Mouse (Mus musculus) ES-E14 (cell line): ENCODE results near the gene Bcar3. TPM values are rescaled to one million over a fixed set of nuclear protein-coding genes. Genes with fewer than 3 reads are reported as not detected.
"Not testable (repeated sequence)": the region's sequence is repeated elsewhere in the genome, so short reads cannot be mapped to it uniquely, and the experiment has no call there.

Source experiments
- DNase-seq: peaks from one replicate; pipeline ENCODE4 v3.0.0-alpha.2; 2013; ENCODE audit warnings: low read depth, low spot score
- H3K27ac ChIP-seq: 2 replicates; pipeline ENCODE4 v1.5.1; 2012; ENCODE audit warnings: low read depth, mild to moderate bottlenecking, low read length, moderate library complexity, mixed read lengths; ENCODE audit not compliant: poor library complexity, insufficient read depth, severe bottlenecking
- H3K36me3 ChIP-seq: 2 replicates; pipeline ENCODE4 v1.6.1; 2012; ENCODE audit warnings: mild to moderate bottlenecking, low read length, moderate library complexity, mixed read lengths; ENCODE audit not compliant: control insufficient read depth, poor library complexity, insufficient read depth, severe bottlenecking
- H3K4me1 ChIP-seq, 2 experiments: fragments of 150-350 bp in 1 of 2; sonication (generic) in 1 of 2; 2 replicates each; pipeline ENCODE4 v1.6.1; 2012; ENCODE audit warnings: low read length in 2 of 2, mild to moderate bottlenecking in 1 of 2, mixed read lengths in 1 of 2; ENCODE audit not compliant: control insufficient read depth in 2 of 2, insufficient read depth in 2 of 2, poor library complexity in 1 of 2
- H3K4me3 ChIP-seq, 2 experiments: fragments of 150-350 bp in 1 of 2; sonication (generic) in 1 of 2; 2 replicates each; pipeline ENCODE4 v1.5.1; 2012; ENCODE audit warnings: low read length in 2 of 2, low read depth in 1 of 2, mild to moderate bottlenecking in 1 of 2, mixed read lengths in 1 of 2; ENCODE audit not compliant: insufficient read depth in 1 of 2, poor library complexity in 1 of 2, severe bottlenecking in 1 of 2
- H3K9ac ChIP-seq: 2 replicates; pipeline ENCODE4 v1.6.1; 2012; ENCODE audit warnings: low read depth, mild to moderate bottlenecking, low read length, mixed read lengths; ENCODE audit not compliant: poor library complexity, insufficient read depth, severe bottlenecking
- H3K9me3 ChIP-seq: fragments of 150-350 bp; sonication (generic); 2 replicates; pipeline ENCODE4 v1.6.1; 2012; ENCODE audit warnings: low read depth, mild to moderate bottlenecking, low read length; ENCODE audit not compliant: control insufficient read depth, insufficient read depth
- CHD2 ChIP-seq: IDR thresholded peaks from 2 replicates; pipeline ENCODE4 v1.6.1; 2014; ENCODE audit warnings: mild to moderate bottlenecking, low read depth, low read length, inconsistent platforms
- HCFC1 ChIP-seq: IDR thresholded peaks from 2 replicates; pipeline ENCODE4 v1.6.1; 2012; ENCODE audit warnings: low read length, inconsistent platforms, borderline replicate concordance; ENCODE audit not compliant: insufficient read depth
- MAFK ChIP-seq: IDR thresholded peaks from 2 replicates; pipeline ENCODE4 v1.6.1; 2014; ENCODE audit warnings: mild to moderate bottlenecking, low read depth, low read length, inconsistent platforms; ENCODE audit not compliant: insufficient read depth
- ZC3H11A ChIP-seq: IDR thresholded peaks from 2 replicates; pipeline ENCODE4 v1.6.1; 2012; ENCODE audit warnings: low read depth, mild to moderate bottlenecking, inconsistent platforms, low read length, borderline replicate concordance
- ZNF384 ChIP-seq: IDR thresholded peaks from 2 replicates; pipeline ENCODE4 v1.6.1; 2012; ENCODE audit warnings: low read depth, low read length, inconsistent platforms
- in situ Hi-C, 2 experiments: fragments of 600-800 bp; cut with MboI; formaldehyde crosslinking; loops; one replicate each; pipeline ENCODE4 v1.15.1; 2025; ENCODE audit warnings: low sequenced_read_pairs in 2 of 2, inconsistent platforms in 1 of 2; ENCODE audit not compliant: unreplicated experiment in 2 of 2
- total RNA-seq: library from RNA; depleted of rRNA; stranded (reverse); fragments of 300-350 nt; gene quantifications from 2 replicates; pipeline ENCODE4 v1.2.3, GENCODE M21; 2012

Bcar3 gene
- total RNA-seq, 1 experiment = 24.5 TPM

DNA sequence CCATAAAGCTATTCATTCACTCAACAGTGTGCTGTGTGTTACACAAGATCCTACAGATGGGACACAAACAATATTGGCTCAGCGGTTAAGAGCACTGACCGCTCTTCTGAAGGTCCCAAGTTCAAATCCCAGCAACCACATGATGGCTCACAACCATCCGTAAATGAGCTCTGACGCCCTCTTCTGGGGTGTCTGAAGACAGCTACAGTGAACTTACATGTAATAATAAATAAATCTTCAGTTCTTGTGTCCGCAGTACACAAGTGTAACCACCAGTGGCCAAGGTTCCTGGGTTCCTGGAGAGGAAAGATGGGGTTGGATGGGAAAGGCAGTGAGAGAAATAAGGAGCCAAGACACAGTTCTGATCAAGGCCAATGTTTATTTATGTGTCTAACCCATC, 23.9 kb upstream of the Bcar3 start:
- H3K36me3 ChIP-seq = peaks cover 6% of the 10 kb centered on the region
- in situ Hi-C loops = no loop called here
- no peak for DNase-seq

GRCm38 (mm10) chr3:122272565-122272964, 21.4 kb upstream of the Bcar3 start:
- H3K27ac ChIP-seq, H3K9me3 ChIP-seq, DNase-seq, in situ Hi-C loops, H3K4me3 ChIP-seq, H3K4me1 ChIP-seq, H3K9ac ChIP-seq: not testable (repeated sequence)
- peaks cover 18% of the 10 kb centered on the region for H3K36me3 ChIP-seq

More for the DNA sequence above, 23.9 kb upstream of the Bcar3 start:
- H3K9me3 ChIP-seq = no peaks in the 10 kb centered on the region
- peaks cover 0 to 5% of the 10 kb centered on the region in 2 experiments; a peak in 2 of 4 replicates for H3K4me1 ChIP-seq
- H3K27ac ChIP-seq = no peak overlapping the region
- TF ChIP-seq CHD2 = no peak
- no peak for TF ChIP-seq HCFC1
- no peak for TF ChIP-seq ZNF384
- no peak for TF ChIP-seq MAFK
- no peak for TF ChIP-seq ZC3H11A
- H3K9ac ChIP-seq = no peak overlapping the region
- H3K4me3 ChIP-seq = no peak overlapping the region

DNA sequence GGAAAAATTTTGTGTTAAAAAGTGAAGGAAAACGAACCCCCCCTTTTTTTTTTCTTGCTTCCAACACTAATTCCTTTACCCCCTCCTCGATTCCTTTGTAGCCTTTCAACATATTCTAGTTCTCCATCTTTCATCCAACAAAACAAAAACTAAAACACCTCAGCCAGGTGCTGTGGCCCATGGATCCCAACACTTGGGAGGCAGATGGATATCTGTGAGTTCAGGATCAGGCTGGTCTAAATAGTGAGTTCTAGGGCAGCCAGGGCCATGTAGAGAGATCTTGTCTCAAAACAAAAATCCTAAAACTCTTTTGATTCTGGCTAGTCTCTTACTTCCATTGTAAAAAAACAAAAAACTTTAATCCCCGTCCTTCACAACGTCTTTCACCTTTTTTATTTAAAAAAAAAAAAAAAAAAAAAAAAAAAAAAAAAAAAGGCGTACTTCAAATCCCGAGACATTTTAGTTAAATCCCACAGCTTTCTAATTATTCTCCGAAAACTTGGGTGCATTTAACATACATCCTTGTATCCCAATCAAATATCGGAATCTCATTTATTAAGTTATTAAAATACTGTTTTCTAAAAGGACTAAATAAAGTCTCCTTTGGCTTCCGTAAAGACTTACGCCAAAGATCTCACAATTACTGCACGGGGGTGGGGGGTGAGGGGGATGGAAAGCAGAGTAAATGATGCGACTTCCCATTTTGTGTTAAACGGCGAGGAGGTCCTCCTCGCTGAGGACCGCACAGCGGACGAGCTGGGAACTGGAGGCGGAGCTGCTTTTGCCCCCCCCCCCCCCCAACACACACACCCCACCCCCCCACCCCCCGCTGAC, 20.3 kb upstream of the Bcar3 start:
- H3K36me3 ChIP-seq = peaks cover 26% of the 10 kb centered on the region
- in situ Hi-C loops = no loop called here
- H3K4me3 ChIP-seq = peak overlapping the region; percentile 62 to 93; a peak in 3 of 4 replicates
- H3K9me3 ChIP-seq = no peaks in the 10 kb centered on the region
- H3K4me1 ChIP-seq = peaks cover 2 to 5% of the 10 kb centered on the region in 2 experiments; a peak in 2 of 4 replicates
- no peak overlapping the region for H3K27ac ChIP-seq
- no peak for DNase-seq
- TF ChIP-seq CHD2 (no peak), ZNF384 (peak; percentile 64; the same call in 1 of the 2 replicates), MAFK (no peak)
- peak overlapping the region; percentile 46; the same call in 1 of the 2 replicates for H3K9ac ChIP-seq

DNA sequence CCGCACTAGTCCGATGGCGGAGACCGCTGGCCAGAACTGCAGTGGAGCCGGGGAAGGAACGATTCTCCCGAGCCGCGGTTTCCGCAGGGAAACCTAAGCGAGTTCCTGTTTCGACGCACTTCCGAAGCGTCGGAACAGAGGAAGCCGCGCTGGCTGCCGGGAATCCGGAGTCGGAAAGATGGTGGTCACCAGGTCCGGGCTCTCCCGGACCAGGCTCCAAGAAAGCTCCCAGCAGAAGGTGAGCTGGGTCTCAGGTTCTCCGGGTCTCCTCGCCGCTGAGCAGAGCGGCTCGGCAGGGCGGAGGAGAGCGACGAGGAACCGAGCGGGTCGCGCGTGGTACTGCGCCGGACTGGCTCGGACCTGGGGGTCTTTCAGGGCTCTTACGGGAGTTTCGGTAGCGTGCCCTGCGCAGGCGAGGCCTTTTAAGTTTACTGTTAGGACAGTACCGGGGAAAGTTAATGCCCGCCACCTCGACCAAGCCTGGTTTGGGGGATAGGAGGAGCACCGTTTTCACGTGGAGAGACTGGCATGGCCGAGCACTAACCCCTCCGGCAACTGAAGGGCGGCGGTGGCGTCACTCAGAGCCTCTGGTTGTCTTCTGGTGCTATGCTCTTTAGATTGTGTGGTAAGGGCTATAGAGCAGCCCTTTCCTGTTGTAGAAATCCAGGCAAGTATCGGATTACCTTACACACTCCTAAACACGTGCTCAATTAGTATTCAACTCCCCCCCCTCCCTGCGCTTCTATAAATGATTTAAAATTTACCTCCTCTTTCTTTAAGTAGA, 19.5 kb upstream of the Bcar3 start, which contains the start of gene Dnttip2:
Dnttip2 (plus strand) TSS at position 148 of the 784 bp plus-strand sequence.
- Histone ChIP-seq H3K9me3 (no peaks in the 10 kb centered on the region), H3K27ac (peak within 1 kb of the TSS; percentile 80), H3K4me3 (peak within 1 kb of the TSS; percentile 93 to 96), H3K4me1 (peaks cover 2 to 5% of the 10 kb centered on the region in 2 experiments; a peak in 2 of 4 replicates), H3K9ac (peak within 1 kb of the TSS; percentile 100), H3K36me3 (peaks cover 32% of the 10 kb centered on the region)
- peak; percentile 96 for DNase-seq
- in situ Hi-C loops = no loop called here
- TF ChIP-seq HCFC1 (peak; percentile 91), CHD2 (no peak)
